In the genomic region with DNA sequence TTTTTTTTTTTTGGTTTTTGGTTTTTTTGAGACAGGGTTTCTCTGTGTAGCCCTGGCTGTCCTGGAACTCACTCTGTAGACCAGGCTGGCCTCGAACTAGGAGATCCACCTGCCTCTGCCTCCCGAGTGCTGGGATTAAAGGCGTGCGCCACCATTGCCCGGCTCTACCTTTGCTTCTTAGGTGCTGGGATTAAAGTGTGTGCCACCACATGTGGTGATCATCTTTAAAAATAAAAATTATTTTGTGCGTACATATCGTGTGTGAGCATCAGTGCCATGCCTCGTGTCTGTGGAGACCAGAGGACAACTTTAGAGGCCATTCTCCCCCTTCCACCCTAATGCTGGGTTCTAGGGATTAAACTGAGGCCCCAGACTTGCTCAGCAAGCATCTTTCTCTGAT, we compare ENCODE assay signal across 22 mouse cellular contexts. TPM values are rescaled to one million over a fixed set of nuclear protein-coding genes. Genes with fewer than 3 reads are reported as not detected.
"Had no signal": no experiment of that assay in that cellular context is flagged by ENCODE, and none has a peak within 500 bp of the region (broad histone marks: within the 10 kb centered on the region; RNA-seq: fewer than 3 reads in every experiment).

No protein-coding gene starts in this region.

RNA-seq across cellular contexts. Expression of gene 4930438A08Rik, which starts 30.7 kb away (rescaled TPM):
- total RNA-seq: left cerebral cortex, postnatal 10 days; left cerebral cortex, postnatal 14 days; left cerebral cortex, postnatal 25 days; left cerebral cortex, postnatal 36 days; left cerebral cortex, postnatal 4 days; liver, adult 2 months; megakaryocyte-erythroid progenitor cell, adult 5-6 weeks; monocyte, adult 5-6 weeks had no signal
- polyA plus RNA-seq: limb, embryonic 10.5 days; limb, embryonic 11.5 days; limb, embryonic 12.5 days; liver, adult 2 months; lung, embryonic 14.5 days; lung, embryonic 16.5 days; midbrain, embryonic 10.5 days; midbrain, embryonic 11.5 days; midbrain, embryonic 13.5 days; midbrain, embryonic 14.5 days; midbrain, embryonic 15.5 days; midbrain, embryonic 16.5 days; midbrain, postnatal 0 days; neural tube, embryonic 11.5 days; neural tube, embryonic 13.5 days had no signal
